Mouse (Mus musculus) neural tube, embryonic 14.5 days (tissue): ENCODE results near the gene Olfr1383. TPM values are rescaled to one million over a fixed set of nuclear protein-coding genes. Genes with fewer than 3 reads are reported as not detected.
"Not testable (repeated sequence)": the region's sequence is repeated elsewhere in the genome, so short reads cannot be mapped to it uniquely, and the experiment has no call there.

Experiments used
- ATAC-seq: fragments of 200-750 bp; cut with Nextera tagmentation; 2 replicates; pipeline ENCODE4 v1.8.0; 2017; ENCODE audit warnings: low read depth, mild to moderate bottlenecking, moderate TSS enrichment, moderate library complexity
- H3K27ac ChIP-seq: fragments of 300-500 bp; sonication (generic); 2 replicates; pipeline ENCODE4 v1.5.1; 2014; ENCODE audit warnings: low read depth, mild to moderate bottlenecking, control low read depth, low read length, moderate library complexity, mixed read lengths
- H3K27me3 ChIP-seq: fragments of 300-500 bp; sonication (generic); 2 replicates; pipeline ENCODE4 v1.6.1; 2014; ENCODE audit warnings: low read length; ENCODE audit not compliant: control insufficient read depth, insufficient read depth
- H3K36me3 ChIP-seq: fragments of 300-500 bp; sonication (generic); 2 replicates; pipeline ENCODE4 v1.6.1; 2014; ENCODE audit warnings: low read length, mixed read lengths; ENCODE audit not compliant: control insufficient read depth, insufficient read depth
- H3K4me1 ChIP-seq: fragments of 300-500 bp; sonication (generic); 2 replicates; pipeline ENCODE4 v1.6.1; 2014; ENCODE audit warnings: low read length; ENCODE audit not compliant: control insufficient read depth, insufficient read depth
- H3K4me2 ChIP-seq: fragments of 300-500 bp; sonication (generic); 2 replicates; pipeline ENCODE4 v1.6.1; 2014; ENCODE audit warnings: mild to moderate bottlenecking, low read depth, low read length, control low read depth
- H3K4me3 ChIP-seq: fragments of 300-500 bp; sonication (generic); 2 replicates; pipeline ENCODE4 v1.5.1; 2014; ENCODE audit warnings: low read depth, low read length, control low read depth, mixed read lengths
- H3K9ac ChIP-seq: fragments of 300-500 bp; sonication (generic); replicated peaks from 2 replicates; pipeline ENCODE4 v1.6.1; 2014; ENCODE audit warnings: low read depth, mild to moderate bottlenecking, control low read depth, low read length, mixed read lengths
- H3K9me3 ChIP-seq: fragments of 300-500 bp; sonication (generic); 2 replicates; pipeline ENCODE4 v1.6.1; 2016; ENCODE audit warnings: low read length; ENCODE audit not compliant: control insufficient read depth
- WGBS: fragments of 180-500 bp; shearing (Covaris S2); extraction: QIAGEN DNeasy Blood & Tissue Kit; methylation state at CpG from one replicate; pipeline ENCODE4 v1.1.7; 2014; 5-methylcytosine and 5-hydroxymethylcytosine counted together
- polyA plus RNA-seq: library from polyadenylated mRNA; unstranded; fragments of >200 nt; fragmentation: Nextera tagmentation; extraction: Ambion mirVana; gene quantifications from 2 replicates; pipeline ENCODE4 v1.2.1, GENCODE M21; 2014

The Olfr1383 gene
- polyA plus RNA-seq, result not detected in 2 replicates

DNA sequence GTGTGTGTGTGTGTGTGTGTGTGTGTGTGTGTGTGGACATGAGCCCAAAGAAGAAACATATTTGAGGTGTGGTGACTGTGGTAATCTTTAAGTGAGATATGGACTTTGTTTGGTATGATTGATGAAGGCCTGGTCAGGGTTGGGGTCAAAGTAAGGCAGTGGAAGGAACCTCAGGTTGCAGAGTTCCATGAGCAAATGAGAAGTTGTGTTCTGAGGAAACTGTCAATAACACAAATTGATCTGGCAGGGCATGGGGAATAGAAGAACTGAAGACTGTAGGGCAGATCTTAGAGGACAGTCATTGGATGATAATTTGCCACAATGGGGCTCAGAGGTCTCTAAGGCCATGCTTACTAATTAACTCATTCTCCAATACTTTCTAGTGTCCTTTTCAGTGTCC, at the start of gene Olfr1383:
Gene Olfr1383 (plus strand): TSS at position 301 of the 400 bp plus-strand sequence.
- ATAC-seq, result no peak
- Histone ChIP-seq H3K4me1 (no peaks in the 10 kb centered on the region), H3K4me2 (no peak within 1 kb of the TSS), H3K9me3 (no peaks in the 10 kb centered on the region), H3K36me3 (no peaks in the 10 kb centered on the region), H3K27me3 (no peaks in the 10 kb centered on the region), H3K4me3 (no peak within 1 kb of the TSS), H3K9ac (no peak within 1 kb of the TSS), H3K27ac (no peak within 1 kb of the TSS)

DNA sequence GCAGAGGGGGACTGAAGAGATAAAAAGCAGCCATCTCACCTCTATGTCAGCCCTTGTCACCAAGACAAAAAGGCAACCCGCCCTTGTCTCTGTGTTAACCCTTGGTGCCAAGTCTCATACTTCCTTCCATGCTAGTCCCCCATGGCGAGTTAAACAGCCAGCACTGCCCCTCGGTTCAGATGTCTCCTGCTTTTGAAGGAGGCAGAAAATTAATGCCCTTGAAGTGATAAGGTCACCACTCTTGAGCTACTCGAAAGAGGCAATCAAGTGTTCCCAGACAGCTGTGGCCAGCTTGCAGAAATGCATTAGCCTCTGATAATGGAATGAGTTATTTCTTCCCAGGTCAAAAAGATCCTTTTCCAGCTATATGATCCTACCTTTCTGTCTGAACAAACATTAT, 33.5 kb upstream of the Olfr1383 start:
- H3K27me3 ChIP-seq, result no peaks in the 10 kb centered on the region
- WGBS, result 55% methylated on average over 4 of the region's 4 CpGs
- H3K9ac ChIP-seq, result no peak overlapping the region
- no peak overlapping the region for H3K4me2 ChIP-seq
- no peak overlapping the region for H3K27ac ChIP-seq
- H3K4me3 ChIP-seq, result no peak overlapping the region
- H3K4me1 ChIP-seq, result no peaks in the 10 kb centered on the region
- H3K36me3 ChIP-seq, result no peaks in the 10 kb centered on the region
- no peaks in the 10 kb centered on the region for H3K9me3 ChIP-seq
- ATAC-seq, result no peak

DNA sequence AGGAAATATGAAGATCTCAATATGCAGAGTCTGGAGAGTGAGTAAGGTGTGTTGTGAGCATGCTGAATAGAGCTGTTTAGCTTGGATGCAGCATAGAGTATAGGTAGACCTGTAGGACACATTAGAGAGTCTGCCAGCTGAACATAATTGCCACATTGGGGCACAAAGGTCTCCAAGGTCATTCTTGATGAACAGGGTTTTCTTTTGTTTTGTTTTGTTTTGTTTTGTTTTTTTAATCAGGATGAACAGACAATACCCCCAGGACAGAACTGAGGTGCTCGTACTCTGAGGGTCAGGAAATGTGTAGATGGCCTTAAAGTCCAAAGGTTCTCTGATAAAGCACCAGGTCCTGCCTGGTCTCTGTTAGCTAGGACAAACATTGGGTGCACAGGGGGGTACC, 30.7 kb upstream of the Olfr1383 start, which contains the start of gene Olfr1385:
Gene Olfr1385 (plus strand): TSS at position 301 of the 400 bp plus-strand sequence.
- ATAC-seq, H3K36me3 ChIP-seq, H3K27ac ChIP-seq, H3K27me3 ChIP-seq, H3K9me3 ChIP-seq, H3K4me2 ChIP-seq, H3K4me3 ChIP-seq, H3K4me1 ChIP-seq, H3K9ac ChIP-seq: not testable (repeated sequence)
- WGBS, result 88% methylated on average over 1 of the region's 1 CpGs

DNA sequence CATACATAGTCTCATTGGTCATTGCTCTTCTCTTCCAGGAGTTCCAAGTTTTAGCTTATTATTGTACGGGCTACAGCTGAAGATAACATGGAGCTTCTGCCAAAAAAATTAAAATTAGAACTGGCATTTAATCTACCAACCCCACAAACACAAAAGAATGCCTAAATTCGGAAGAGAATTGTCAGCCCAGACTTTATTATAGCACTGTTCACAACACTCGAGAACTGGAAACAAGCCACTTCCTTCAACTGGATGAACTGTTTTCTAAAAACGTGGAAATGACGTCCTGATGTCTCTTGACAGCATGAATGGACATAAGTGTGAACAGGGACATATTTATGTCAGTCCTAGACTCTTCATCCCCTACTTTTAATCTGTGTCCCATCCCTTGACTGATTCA, 1.4 kb upstream of the Olfr1383 start:
- WGBS, result 79% methylated on average over 5 of the region's 5 CpGs

DNA sequence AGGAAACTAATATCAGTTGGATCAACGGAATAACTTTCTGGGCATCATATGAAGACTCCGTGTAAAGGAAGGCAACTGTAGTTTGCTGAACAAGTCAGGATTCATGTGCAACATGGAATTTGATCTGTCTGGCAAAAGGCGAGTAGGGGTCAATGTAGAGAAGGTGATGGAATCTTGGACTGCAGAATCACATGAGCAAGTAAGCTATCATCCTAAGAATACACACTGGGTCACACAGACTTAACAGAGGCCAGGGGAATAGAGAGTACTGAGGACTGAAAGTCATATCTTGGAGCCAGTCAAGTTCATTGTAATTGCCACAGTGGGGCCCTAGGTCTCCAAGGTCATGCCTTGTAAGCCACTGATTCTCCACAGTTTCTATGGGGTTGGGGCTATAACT, 8.5 kb downstream of the Olfr1383 start, which contains the start of gene Olfr1382:
Gene Olfr1382 (plus strand): TSS at position 301 of the 400 bp plus-strand sequence.
- Histone ChIP-seq H3K9me3 (no peaks in the 10 kb centered on the region), H3K36me3 (no peaks in the 10 kb centered on the region), H3K27me3 (no peaks in the 10 kb centered on the region), H3K9ac (no peak within 1 kb of the TSS), H3K4me2 (no peak within 1 kb of the TSS), H3K27ac (no peak within 1 kb of the TSS), H3K4me1 (no peaks in the 10 kb centered on the region), H3K4me3 (no peak within 1 kb of the TSS)
- WGBS, result 79% methylated on average over 3 of the region's 3 CpGs
- ATAC-seq, result no peak

More for the DNA sequence above, 1.4 kb upstream of the Olfr1383 start:
- Histone ChIP-seq H3K4me1 (no peaks in the 10 kb centered on the region), H3K4me2 (no peak overlapping the region), H3K4me3 (no peak overlapping the region), H3K9me3 (no peaks in the 10 kb centered on the region), H3K27me3 (no peaks in the 10 kb centered on the region), H3K36me3 (no peaks in the 10 kb centered on the region), H3K27ac (no peak overlapping the region), H3K9ac (no peak overlapping the region)
- no peak for ATAC-seq

DNA sequence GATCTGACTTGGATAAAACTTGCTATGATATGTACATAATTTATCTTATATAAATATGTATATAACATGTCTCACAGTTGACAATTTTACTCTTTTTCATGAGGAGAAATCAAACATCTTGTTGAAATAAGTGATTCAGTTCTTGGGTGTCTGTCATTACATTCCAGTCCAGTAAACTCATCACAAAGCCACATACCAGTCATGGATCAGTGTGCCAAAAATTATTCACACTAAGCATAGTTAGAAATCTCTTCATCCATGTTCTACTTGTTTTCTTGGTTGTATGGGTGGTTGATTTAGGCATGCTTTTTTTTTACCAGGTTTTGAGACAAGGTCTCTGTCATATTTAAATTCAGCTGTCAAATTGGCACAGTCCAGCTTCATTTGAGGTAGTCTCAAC, 13.3 kb downstream of the Olfr1383 start:
- no peak for ATAC-seq
- Histone ChIP-seq H3K27ac (no peak overlapping the region), H3K27me3 (no peaks in the 10 kb centered on the region)

DNA sequence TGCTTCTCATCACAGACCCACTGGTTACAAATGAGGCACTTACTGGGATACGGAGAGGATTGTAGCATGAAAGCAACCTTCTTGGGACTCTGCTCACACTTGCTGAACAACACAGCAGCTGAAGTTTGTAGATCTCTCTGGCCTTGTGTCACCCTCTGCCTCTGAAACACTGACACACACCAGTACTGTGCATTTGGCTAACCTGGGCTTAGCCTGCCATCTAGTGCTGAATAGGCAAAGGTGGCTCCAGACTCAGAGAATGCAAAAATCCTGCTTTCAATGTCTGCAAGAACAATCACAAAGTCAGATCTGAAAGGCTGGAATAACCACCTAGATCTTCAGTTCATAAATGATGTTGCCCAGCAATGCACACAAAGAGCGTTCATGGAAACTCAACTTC, 17.2 kb downstream of the Olfr1383 start:
- not testable (repeated sequence) for H3K9me3 ChIP-seq, H3K9ac ChIP-seq, H3K27ac ChIP-seq, H3K36me3 ChIP-seq, H3K4me2 ChIP-seq, H3K27me3 ChIP-seq, H3K4me3 ChIP-seq, H3K4me1 ChIP-seq
- 90% methylated on average over 2 of the region's 2 CpGs for WGBS
- peak; percentile 77; the same call in 1 of the 2 replicates for ATAC-seq

More for the DNA sequence above, 13.3 kb downstream of the Olfr1383 start:
- no peaks in the 10 kb centered on the region for H3K9me3 ChIP-seq
- H3K4me1 ChIP-seq, result no peaks in the 10 kb centered on the region
- H3K36me3 ChIP-seq, result no peaks in the 10 kb centered on the region
- no peak overlapping the region for H3K9ac ChIP-seq
- H3K4me3 ChIP-seq, result no peak overlapping the region
- H3K4me2 ChIP-seq, result no peak overlapping the region

DNA sequence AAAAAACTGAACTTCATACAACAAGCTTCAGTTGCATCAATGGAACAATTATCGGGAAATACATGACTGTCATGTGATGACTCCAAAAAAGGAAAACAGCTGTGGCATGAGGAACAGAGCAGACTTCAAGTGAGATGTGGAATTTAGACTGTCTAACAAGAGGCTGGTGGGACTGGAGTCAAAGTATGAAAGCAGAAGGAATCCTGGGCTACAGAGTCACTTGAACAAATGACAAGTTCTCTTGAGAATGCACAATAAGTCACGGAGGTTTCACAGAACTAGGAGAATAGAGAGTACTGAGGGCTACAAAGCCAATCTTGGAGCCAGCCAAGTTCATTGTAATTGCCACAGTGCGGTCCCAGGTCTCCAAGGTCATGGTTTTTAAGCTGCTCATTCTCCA, 23.7 kb downstream of the Olfr1383 start, which contains the start of gene Olfr1381:
Gene Olfr1381 (plus strand): TSS at position 301 of the 400 bp plus-strand sequence.
- H3K27me3 ChIP-seq, H3K4me1 ChIP-seq: not testable (repeated sequence)
- WGBS, result 57% methylated on average over 3 of the region's 3 CpGs

DNA sequence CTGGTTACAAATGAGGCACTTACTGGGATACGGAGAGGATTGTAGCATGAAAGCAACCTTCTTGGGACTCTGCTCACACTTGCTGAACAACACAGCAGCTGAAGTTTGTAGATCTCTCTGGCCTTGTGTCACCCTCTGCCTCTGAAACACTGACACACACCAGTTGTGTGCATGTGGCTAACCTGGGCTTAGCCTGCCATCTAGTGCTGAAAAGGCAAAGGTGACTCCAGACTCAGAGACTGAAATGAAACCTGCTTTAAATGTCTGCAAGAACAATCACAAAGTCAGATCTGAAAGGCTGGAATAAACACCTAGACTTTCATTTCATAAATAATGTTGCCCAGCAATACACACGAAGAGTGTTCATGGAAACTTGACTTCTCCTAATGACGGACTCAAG, 34.6 kb downstream of the Olfr1383 start:
- not testable (repeated sequence) for H3K36me3 ChIP-seq, H3K4me3 ChIP-seq, H3K9ac ChIP-seq, H3K4me1 ChIP-seq, ATAC-seq, H3K27me3 ChIP-seq, H3K4me2 ChIP-seq, H3K27ac ChIP-seq, H3K9me3 ChIP-seq
- 79% methylated on average over 3 of the region's 3 CpGs for WGBS

More for the DNA sequence above, 23.7 kb downstream of the Olfr1383 start, which contains the start of gene Olfr1381:
- not testable (repeated sequence) for ATAC-seq, H3K27ac ChIP-seq, H3K9me3 ChIP-seq, H3K9ac ChIP-seq, H3K36me3 ChIP-seq, H3K4me2 ChIP-seq, H3K4me3 ChIP-seq
